Mouse (Mus musculus): ENCODE data around the gene Capn12. TPM values are rescaled to one million over a fixed set of nuclear protein-coding genes. Genes with fewer than 3 reads are reported as not detected.

Capn12 gene
- total RNA-seq, 2 experiments from 2014 or later: 0.54 to 0.82 TPM

DNA sequence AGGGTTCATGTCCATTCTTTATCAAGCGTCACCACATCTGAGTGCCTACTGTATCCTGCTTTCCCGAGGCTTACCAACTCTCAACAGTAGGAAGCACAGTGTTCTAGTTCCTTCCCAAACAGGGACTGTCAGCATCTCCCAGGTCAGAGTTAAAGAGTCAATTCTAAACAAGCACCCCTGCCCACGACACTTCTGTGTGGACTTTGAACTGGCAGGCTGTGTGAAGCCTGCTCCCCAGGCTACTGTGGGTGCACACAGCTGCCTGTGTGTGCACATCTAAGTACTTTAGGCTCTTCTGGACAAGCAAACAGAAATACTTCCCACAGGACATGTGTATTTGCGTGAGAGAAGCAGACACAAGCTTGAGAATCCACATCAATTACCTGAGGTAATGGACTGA lies 60.3 kb downstream of the Capn12 start:
- no peak for DNase-seq (ENCODE audit: low spot score in 2 of 2)

Other genes with a start within 250 kb of the Capn12 start
- 10 to 100 TPM; 16.2 to 19.8 TPM for gene Fbxo27, start 188.6 kb upstream of the Capn12 start, total RNA-seq (2021)
- 1 to 10 TPM; 2.0 to 2.2 TPM for gene Fbxo17, start 164.6 kb upstream of the Capn12 start, total RNA-seq (2021)
- gene Mrps12, start 139.6 kb upstream of the Capn12 start, total RNA-seq (2021): 10 to 100 TPM; 45.7 to 52.1 TPM
- gene Sars2, start 139.4 kb upstream of the Capn12 start, total RNA-seq (2021): 10 to 100 TPM; 14.1 to 17.2 TPM
- under 1 TPM; 0.46 to 0.54 TPM for gene Ccer2, start 125.2 kb upstream of the Capn12 start, total RNA-seq (2021)
- gene Sirt2, start 114.7 kb upstream of the Capn12 start, total RNA-seq (2021): 100 to 1,000 TPM; 150 to 167 TPM
- 10 to 100 TPM; 32.2 to 35.8 TPM for gene Nfkbib, start 113.9 kb upstream of the Capn12 start, total RNA-seq (2021)
- gene Rinl, start 92.5 kb upstream of the Capn12 start, total RNA-seq (2021): 1 to 10 TPM; 1.5 to 2.0 TPM
- gene Hnrnpl, start 72.9 kb upstream of the Capn12 start, total RNA-seq (2021): 100 to 1,000 TPM; 441 to 521 TPM
- gene Ech1, start 56.2 kb upstream of the Capn12 start, total RNA-seq (2021): 10 to 100 TPM; 49.1 to 50.8 TPM
- 1 to 10 TPM; 2.1 to 2.7 TPM for gene Lgals4, start 47.6 kb upstream of the Capn12 start, total RNA-seq (2021)
- under 1 TPM in 1 of 2 experiments, not detected in 1; 0.62 TPM for gene Lgals7, start 17.6 kb upstream of the Capn12 start, total RNA-seq (2021)
- 100 to 1,000 TPM; 128 to 129 TPM for gene Actn4, start 80.9 kb downstream of the Capn12 start, total RNA-seq (2021)
- gene Eif3k, start 100.4 kb downstream of the Capn12 start, total RNA-seq (2021): 100 to 1,000 TPM; 177 to 178 TPM
- gene Map4k1, start 100.6 kb downstream of the Capn12 start, total RNA-seq (2021): 1 to 10 TPM; 4.6 to 5.8 TPM
- gene Ryr1, start 243.8 kb downstream of the Capn12 start, total RNA-seq (2021): 10 to 100 TPM; 12.6 to 13.7 TPM